Mouse (Mus musculus): ENCODE measurements around the gene Itga6. TPM values are rescaled to one million over a fixed set of nuclear protein-coding genes. Genes with fewer than 3 reads are reported as not detected.

The Itga6 gene
- total and polyA plus RNA-seq, 3 experiments = 1.0 to 2.7 TPM; not detected in 1

GRCm38 (mm10) chr2:71895596-71896286 is 150.3 kb downstream of the Itga6 start:
- Histone ChIP-seq H3K27me3 (ENCODE audit: control insufficient read depth in 1 of 2, insufficient read depth in 2 of 2, low read length in 2 of 2) (no peaks in the 10 kb centered on the region), H3K4me1 (ENCODE audit: control insufficient read depth in 1 of 2, insufficient read depth in 2 of 2, low read length in 2 of 2) (no peaks in the 10 kb centered on the region), H3K9me3 (replicated peaks; ENCODE audit: insufficient read depth, low read length) (no peaks in the 10 kb centered on the region), H3K9ac (ENCODE audit: control insufficient read depth, low read depth, low read length, poor library complexity, severe bottlenecking) (no peak overlapping the region), H3K27ac (ENCODE audit: control insufficient read depth, low read depth, low read length) (no peak overlapping the region), H3K4me3 (ENCODE audit: control insufficient read depth in 1 of 2, insufficient read depth in 1 of 2, low read depth in 2 of 2, low read length in 2 of 2) (no peak overlapping the region), H3K36me3 (ENCODE audit: control insufficient read depth in 1 of 2, insufficient read depth in 2 of 2, low read length in 2 of 2) (no peaks in the 10 kb centered on the region; a peak in 1 of 4 replicates), H3K79me2 (ENCODE audit: control insufficient read depth, insufficient read depth, low read length, poor library complexity) (no peaks in the 10 kb centered on the region)
- DNase-seq (ENCODE audit: low read depth, low spot score) = no peak
- TF ChIP-seq GABPA (IDR thresholded peaks at IDR 0.05; ENCODE audit: low read depth, low read length) = no peak
- no peak for TF ChIP-seq TCF12 (IDR thresholded peaks at IDR 0.05; ENCODE audit: low read depth, low read length)
- no peak for TF ChIP-seq RCOR1 (IDR thresholded peaks at IDR 0.05; ENCODE audit: low read depth, low read length)
- no peak for TF ChIP-seq ETS1 (IDR thresholded peaks at IDR 0.05; ENCODE audit: low read depth, low read length)
- no peak for TF ChIP-seq ZMIZ1 (IDR thresholded peaks at IDR 0.05; ENCODE audit: low read depth, low read length)
- TF ChIP-seq ZC3H11A (IDR thresholded peaks at IDR 0.05; ENCODE audit: low read depth, low read length) = no peak
- TF ChIP-seq USF1 (IDR thresholded peaks at IDR 0.05; ENCODE audit: low read depth, low read length) = no peak
- TF ChIP-seq CTCF (IDR thresholded peaks at IDR 0.05 in 2 of 3, conservative IDR thresholded peaks at IDR 0.05 in 1 of 3; ENCODE audit: control insufficient read depth in 1 of 3, insufficient read depth in 1 of 3, low read depth in 2 of 3, low read length in 3 of 3, poor library complexity in 1 of 3, severe bottlenecking in 1 of 3) = no peak
- TF ChIP-seq POLR2A (IDR thresholded peaks at IDR 0.05; ENCODE audit: control insufficient read depth in 1 of 2, insufficient read depth in 1 of 2, low read depth in 1 of 2, low read length in 2 of 2, poor library complexity in 1 of 2) = no peak
- no peak for TF ChIP-seq NRF1 (IDR thresholded peaks at IDR 0.05; ENCODE audit: insufficient read depth, low read depth, low read length, poor library complexity, severe bottlenecking)
- no peak for TF ChIP-seq POLR2AphosphoS2 (IDR thresholded peaks at IDR 0.05; ENCODE audit: low read length)
- no peak for TF ChIP-seq MAZ (IDR thresholded peaks at IDR 0.05; ENCODE audit: low read depth, low read length)
- TF ChIP-seq JUND (IDR thresholded peaks at IDR 0.05; ENCODE audit: low read depth, low read length) = no peak

DNA sequence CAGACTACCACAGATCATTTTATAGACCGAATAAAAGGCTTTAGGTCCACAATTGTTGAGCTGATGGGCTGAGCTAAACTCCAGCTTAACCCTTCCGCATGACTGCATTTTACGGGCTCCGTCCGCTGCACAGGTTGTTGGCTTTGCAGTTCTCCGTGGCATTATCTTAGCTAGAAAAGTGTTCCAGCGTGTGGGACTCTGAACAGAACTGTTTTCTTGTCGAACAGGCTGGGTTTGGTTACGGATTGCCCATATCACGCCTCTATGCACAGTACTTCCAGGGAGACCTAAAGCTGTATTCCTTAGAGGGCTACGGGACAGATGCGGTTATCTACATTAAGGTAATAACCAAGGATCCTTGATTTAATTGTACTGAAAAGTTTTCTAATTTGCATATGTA is 152.0 kb downstream of the Itga6 start:
- no peak overlapping the region for H3K27ac ChIP-seq (ENCODE audit: control insufficient read depth, low read depth, low read length)
- H3K79me2 ChIP-seq (ENCODE audit: control insufficient read depth, insufficient read depth, low read length, poor library complexity) = no peaks in the 10 kb centered on the region
- no peak for TF ChIP-seq HCFC1 (IDR thresholded peaks at IDR 0.05; ENCODE audit: low read depth, low read length)
- TF ChIP-seq UBTF (IDR thresholded peaks at IDR 0.05; ENCODE audit: borderline replicate concordance, insufficient read depth, low read depth, low read length) = no peak
- no peak for TF ChIP-seq NRF1 (IDR thresholded peaks at IDR 0.05; ENCODE audit: insufficient read depth, low read depth, low read length, poor library complexity, severe bottlenecking)
- no peaks in the 10 kb centered on the region; a peak in 1 of 4 replicates for H3K36me3 ChIP-seq (ENCODE audit: control insufficient read depth in 1 of 2, insufficient read depth in 2 of 2, low read length in 2 of 2)
- no peak overlapping the region for H3K9ac ChIP-seq (ENCODE audit: control insufficient read depth, low read depth, low read length, poor library complexity, severe bottlenecking)
- no peak for DNase-seq (ENCODE audit: low read depth, low spot score)
- H3K4me1 ChIP-seq (ENCODE audit: control insufficient read depth in 1 of 2, insufficient read depth in 2 of 2, low read length in 2 of 2) = no peaks in the 10 kb centered on the region
- no peak overlapping the region for H3K4me3 ChIP-seq (ENCODE audit: control insufficient read depth in 1 of 2, insufficient read depth in 1 of 2, low read depth in 2 of 2, low read length in 2 of 2)
- no peaks in the 10 kb centered on the region for H3K9me3 ChIP-seq (replicated peaks; ENCODE audit: insufficient read depth, low read length)
- H3K27me3 ChIP-seq (ENCODE audit: control insufficient read depth in 1 of 2, insufficient read depth in 2 of 2, low read length in 2 of 2) = no peaks in the 10 kb centered on the region
